ENCODE assay signal across 9 mouse cellular contexts in the genomic region with DNA sequence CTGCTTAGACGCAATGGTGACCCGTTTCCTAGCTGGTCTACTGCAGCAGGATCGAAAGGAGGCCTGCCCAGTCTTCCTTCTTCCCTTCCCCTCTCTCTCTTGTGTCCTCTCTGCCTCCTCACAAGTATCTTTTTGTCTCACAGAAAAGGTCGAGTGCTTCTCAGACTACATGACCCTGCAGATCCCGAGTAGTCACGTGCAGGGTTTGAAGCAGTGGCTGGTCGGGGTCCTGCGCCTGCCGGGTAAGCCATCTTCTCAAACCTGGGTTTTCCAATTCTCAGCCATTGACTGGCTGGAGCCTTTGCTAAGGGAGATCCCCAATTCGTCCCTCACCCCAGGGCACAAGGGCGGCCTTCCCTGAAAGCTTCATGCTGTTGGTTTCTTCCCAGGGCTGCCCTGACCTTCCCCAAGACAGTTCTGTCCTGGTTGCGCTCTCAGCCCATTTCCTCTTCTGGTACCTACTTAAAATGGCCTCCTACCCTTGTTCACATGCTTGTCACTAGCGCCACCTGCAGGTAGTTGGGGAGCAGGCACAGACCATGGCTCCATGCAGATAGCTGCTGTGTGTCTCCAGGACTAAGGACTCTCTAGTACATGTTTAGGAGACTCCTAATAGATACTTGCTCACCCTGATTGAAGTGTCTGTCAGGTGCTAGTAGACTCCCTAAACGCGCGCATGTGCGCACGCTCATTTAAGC. TPM values are rescaled to one million over a fixed set of nuclear protein-coding genes. Genes with fewer than 3 reads are reported as not detected.
DNase-seq lines count a peak whose midpoint lies in the region; ATAC-seq and TF ChIP-seq lines count a peak whose summit lies in the region.
"Had no signal": no experiment of that assay in that cellular context is flagged by ENCODE, and none has a peak within 500 bp of the region (broad histone marks: within the 10 kb centered on the region; RNA-seq: fewer than 3 reads in every experiment).

No protein-coding gene starts in this region.

- H3K4me2 ChIP-seq in liver, embryonic 14.5 days (ENCODE audit: low read depth) = no peak overlapping the region
- H3K4me2 ChIP-seq: lung, embryonic 15.5 days had no signal

- no peak for TF ChIP-seq EP300 in heart, adult 2 months (IDR thresholded peaks at IDR 0.05; ENCODE audit: insufficient read depth, low read depth, low read length)
- TF ChIP-seq EP300 in liver, embryonic 14.5 days (IDR thresholded peaks at IDR 0.05; ENCODE audit: low read depth) = no peak

- no peaks in the 10 kb centered on the region for H3K4me1 ChIP-seq in heart, adult 2 months (ENCODE audit: control insufficient read depth, insufficient read depth, low read length)
- peaks cover 19% of the 10 kb centered on the region for H3K4me1 ChIP-seq in heart, embryonic 10.5 days
- 0 out of 4 replicates have a peak, but pooled peaks cover 0 to 2% of the 10 kb centered on the region in 2 experiments for H3K4me1 ChIP-seq in liver, embryonic 14.5 days (replicated peaks; ENCODE audit: control insufficient read depth in 2 of 2, insufficient read depth in 2 of 2, low read length in 1 of 2)
- H3K4me1 ChIP-seq: lung, embryonic 15.5 days had no signal

- no peak overlapping the region for H3K9ac ChIP-seq in heart, adult 2 months (ENCODE audit: low read depth, low read length)
- no peak overlapping the region for H3K9ac ChIP-seq in liver, embryonic 14.5 days (replicated peaks)
- H3K9ac ChIP-seq: lung, embryonic 15.5 days had no signal

- 0 out of 2 replicates have a peak, but pooled peaks have one; percentile 23 for ATAC-seq in liver, embryonic 14.5 days (ENCODE audit: insufficient read depth)

- peaks cover 7% of the 10 kb centered on the region; the same call in 1 of the 2 replicates for H3K9me3 ChIP-seq in heart, embryonic 10.5 days
- no peaks in the 10 kb centered on the region for H3K9me3 ChIP-seq in liver, embryonic 14.5 days (ENCODE audit: control insufficient read depth, low read length)
- H3K9me3 ChIP-seq: lung, embryonic 15.5 days had no signal

- 84% methylated on average over 18 of the region's 18 CpGs for WGBS in heart, adult 2 months
- WGBS in heart, embryonic 10.5 days = 86% methylated on average over 18 of the region's 18 CpGs
- 78% methylated on average over 18 of the region's 18 CpGs for WGBS in liver, embryonic 14.5 days (ENCODE audit: insufficient replicate concordance)

- H3K79me2 ChIP-seq in heart, adult 2 months (replicated peaks; ENCODE audit: control insufficient read depth, insufficient read depth, low read length) = no peaks in the 10 kb centered on the region

- H3K36me3 ChIP-seq in heart, adult 2 months (ENCODE audit: control insufficient read depth, insufficient read depth, low read length) = no peaks in the 10 kb centered on the region
- H3K36me3 ChIP-seq in heart, embryonic 10.5 days = no peaks in the 10 kb centered on the region
- no peaks in the 10 kb centered on the region for H3K36me3 ChIP-seq in liver, embryonic 14.5 days (replicated peaks; ENCODE audit: control insufficient read depth, insufficient read depth, low read depth)
- H3K36me3 ChIP-seq: lung, embryonic 15.5 days had no signal

- H3K27me3 ChIP-seq in heart, adult 2 months (ENCODE audit: control insufficient read depth, insufficient read depth, low read length) = no peaks in the 10 kb centered on the region; the same call in 1 of the 2 replicates
- peaks cover 3% of the 10 kb centered on the region; the same call in 1 of the 2 replicates for H3K27me3 ChIP-seq in heart, embryonic 10.5 days (ENCODE audit: insufficient read depth, poor library complexity, severe bottlenecking)
- no peaks in the 10 kb centered on the region for H3K27me3 ChIP-seq in liver, embryonic 14.5 days (ENCODE audit: control insufficient read depth, insufficient read depth, low read length)
- H3K27me3 ChIP-seq: lung, embryonic 15.5 days had no signal

- peak; percentile 44 for TF ChIP-seq CTCF in heart, adult 2 months (IDR thresholded peaks at IDR 0.05)
- peak; percentile 82 for TF ChIP-seq CTCF in liver, embryonic 14.5 days (IDR thresholded peaks at IDR 0.05; ENCODE audit: low read depth)

- H3K27ac ChIP-seq in heart, adult 2 months = no peak overlapping the region
- H3K27ac ChIP-seq in heart, embryonic 10.5 days = no peak overlapping the region
- H3K27ac ChIP-seq in liver, embryonic 14.5 days = no peak overlapping the region
- H3K27ac ChIP-seq: lung, embryonic 15.5 days had no signal

- DNase-seq in heart, adult 2 months = no peak
- DNase-seq in heart, embryonic 10.5 days (ENCODE audit: low spot score) = no peak
- peak; percentile 20 for DNase-seq in urinary bladder, postnatal 14 days (ENCODE audit: low spot score)
- DNase-seq in urinary bladder, adult 18-20 months (ENCODE audit: low spot score in 2 of 2) = no peak
- DNase-seq in embryo, embryonic 10.5 days (ENCODE audit: low spot score) = peak; percentile 60
- no peak for DNase-seq in liver, embryonic 14.5 days (ENCODE audit: low read depth in 3 of 3, low spot score in 3 of 3)
- peak; percentile 75 for DNase-seq in thymus, postnatal 0 days (ENCODE audit: low spot score)
- no peak for DNase-seq in gastrocnemius, adult 18-20 months (ENCODE audit: low spot score)

- intact Hi-C loops in heart, adult 2 months (cut with DNase I) = no loop called here

- TF ChIP-seq POLR2A in heart, adult 2 months (IDR thresholded peaks at IDR 0.05; ENCODE audit: insufficient read depth, low read depth, low read length) = no peak

- H3K4me3 ChIP-seq in heart, adult 2 months = no peak overlapping the region
- H3K4me3 ChIP-seq in heart, embryonic 10.5 days = no peak overlapping the region
- H3K4me3 ChIP-seq in liver, embryonic 14.5 days (ENCODE audit: insufficient read depth in 1 of 2, low read depth in 2 of 2, low read length in 2 of 2) = no peak overlapping the region
- H3K4me3 ChIP-seq: lung, embryonic 15.5 days had no signal

RNA-seq across cellular contexts. Expression of a gene that starts 11.7 kb away (rescaled TPM):
- total RNA-seq in heart, adult 2 months (2021) = 1 to 10 TPM; 4.5 to 5.0 TPM
- polyA plus RNA-seq in heart, adult 2 months (2012; rRNA removed) = 1.9 and 4.1 TPM in 2 replicates
- not detected in 2 replicates for polyA plus RNA-seq in heart, embryonic 10.5 days (2016; fragmentation: Nextera tagmentation; extraction: Ambion mirVana)
- 0.03 TPM in 1 of 2 replicates, not detected in the other for polyA plus RNA-seq in liver, embryonic 14.5 days (2012; rRNA removed)
- not detected in 2 replicates for polyA plus RNA-seq in liver, embryonic 14.5 days (2014; fragmentation: Nextera tagmentation; extraction: Ambion mirVana)
- 0.09 TPM in 1 of 2 replicates, not detected in the other for polyA plus RNA-seq in thymus, postnatal 0 days (2015; fragmentation: Nextera tagmentation; extraction: Ambion mirVana)
- total RNA-seq in gastrocnemius, adult 18-20 months (2021) = 1 to 10 TPM; 5.8 to 6.3 TPM
- polyA plus RNA-seq: lung, embryonic 15.5 days had no signal

RNA-seq across cellular contexts. Expression of a gene that starts 28.0 kb away (rescaled TPM):
- 100 to 1,000 TPM; 116 to 119 TPM for total RNA-seq in heart, adult 2 months (2021)
- polyA plus RNA-seq in heart, adult 2 months (2012; rRNA removed) = 70.5 and 156 TPM in 2 replicates
- 238 and 301 TPM in 2 replicates for polyA plus RNA-seq in heart, embryonic 10.5 days (2016; fragmentation: Nextera tagmentation; extraction: Ambion mirVana)
- 247 and 260 TPM in 2 replicates for polyA plus RNA-seq in liver, embryonic 14.5 days (2012; rRNA removed)
- 80.3 and 83.0 TPM in 2 replicates for polyA plus RNA-seq in liver, embryonic 14.5 days (2014; fragmentation: Nextera tagmentation; extraction: Ambion mirVana)
- 330 and 343 TPM in 2 replicates for polyA plus RNA-seq in thymus, postnatal 0 days (2015; fragmentation: Nextera tagmentation; extraction: Ambion mirVana)
- total RNA-seq in gastrocnemius, adult 18-20 months (2021) = 100 to 1,000 TPM; 112 to 130 TPM

RNA-seq across cellular contexts. Expression of a gene that starts 52.5 kb away (rescaled TPM):
- total RNA-seq in heart, adult 2 months (2021) = under 1 TPM; 0.29 to 0.52 TPM
- polyA plus RNA-seq in heart, adult 2 months (2012; rRNA removed) = 0.47 and 2.3 TPM in 2 replicates
- 0.27 and 0.82 TPM in 2 replicates for polyA plus RNA-seq in heart, embryonic 10.5 days (2016; fragmentation: Nextera tagmentation; extraction: Ambion mirVana)
- polyA plus RNA-seq in liver, embryonic 14.5 days (2012; rRNA removed) = 20.6 and 29.5 TPM in 2 replicates
- 28.9 and 31.1 TPM in 2 replicates for polyA plus RNA-seq in liver, embryonic 14.5 days (2014; fragmentation: Nextera tagmentation; extraction: Ambion mirVana)
- 0.34 TPM in 1 of 2 replicates, not detected in the other for polyA plus RNA-seq in thymus, postnatal 0 days (2015; fragmentation: Nextera tagmentation; extraction: Ambion mirVana)
- total RNA-seq in gastrocnemius, adult 18-20 months (2021) = under 1 TPM; 0.16 to 0.64 TPM

Comparison
In these comparisons a context has a peak if more than half of its experiments do, and no peak if none do; other contexts are left out.
1. DNase-seq: peak in urinary bladder, postnatal 14 days (single experiment), embryo, embryonic 10.5 days (single experiment) and thymus, postnatal 0 days (single experiment); none in heart, adult 2 months (0 of 2), heart, embryonic 10.5 days (single experiment), urinary bladder, adult 18-20 months (0 of 2), liver, embryonic 14.5 days (0 of 3) and gastrocnemius, adult 18-20 months (single experiment).